Mouse (Mus musculus): ENCODE results near the gene Slc16a7. TPM values are rescaled to one million over a fixed set of nuclear protein-coding genes. Genes with fewer than 3 reads are reported as not detected.

The Slc16a7 gene
- polyA plus RNA-seq, 1 experiment: 0.25 TPM

DNA sequence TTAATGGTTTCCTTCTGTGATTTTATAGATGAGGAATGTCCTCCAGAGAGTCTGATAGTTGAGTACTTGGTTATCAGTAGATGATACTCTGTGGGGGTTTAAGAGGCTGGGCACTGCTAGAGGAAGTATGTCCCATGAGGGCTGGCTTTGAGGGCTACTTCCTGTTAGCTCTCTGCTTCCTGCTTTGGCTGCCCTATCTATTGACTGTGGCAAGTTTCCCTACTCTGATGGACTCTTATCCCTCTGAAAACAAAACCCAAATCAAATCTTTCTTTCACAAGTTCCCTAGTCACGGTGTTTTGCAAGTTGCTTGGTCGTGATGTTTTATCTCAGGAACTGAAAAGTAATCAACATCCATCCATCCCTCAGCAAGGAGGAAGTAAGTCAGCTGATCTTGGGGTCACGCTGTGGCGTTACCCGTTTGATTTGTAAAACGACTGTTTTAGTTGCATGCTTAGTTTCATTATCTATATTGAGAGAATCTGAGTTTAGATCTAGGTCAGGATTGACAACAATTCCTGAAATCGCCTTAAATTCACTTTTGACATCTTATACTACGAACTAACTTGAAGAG is 19.1 kb downstream of the Slc16a7 start:
- Histone ChIP-seq H3K4me3 (replicated peaks) (peak overlapping the region; percentile 81), H3K27me3 (replicated peaks) (no peaks in the 10 kb centered on the region), H3K36me3 (replicated peaks; ENCODE audit: low read length) (no peaks in the 10 kb centered on the region), H3K4me1 (peaks cover 5% of the 10 kb centered on the region; the same call in 1 of the 2 replicates), H3K9me3 (no peaks in the 10 kb centered on the region)
- TF ChIP-seq FLI1 (IDR thresholded peaks at IDR 0.05; ENCODE audit: low read length) (no peak), GATA1 (IDR thresholded peaks at IDR 0.05; ENCODE audit: borderline replicate concordance, low read length) (no peak)

DNA sequence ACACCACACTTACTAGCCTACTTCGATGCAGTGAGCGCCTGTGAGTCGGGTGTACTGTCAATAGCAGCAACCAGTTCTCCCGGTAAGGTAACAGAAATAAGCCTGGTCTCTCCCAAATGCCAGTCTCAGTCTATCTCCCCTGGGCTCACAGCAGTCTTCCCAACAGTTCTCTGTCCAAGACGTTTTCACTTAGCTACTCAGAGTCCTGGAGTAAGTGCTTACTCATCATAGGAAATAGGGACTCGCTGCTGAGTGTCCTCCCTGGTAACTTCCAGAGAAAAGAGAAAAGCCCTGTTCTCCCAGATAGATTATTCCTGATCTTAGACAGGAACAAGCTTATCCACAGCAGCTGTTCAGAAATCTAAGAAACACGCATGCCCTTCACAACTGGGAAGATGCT is 30.8 kb downstream of the Slc16a7 start:
- no peak overlapping the region for H3K4me3 ChIP-seq (replicated peaks)
- H3K36me3 ChIP-seq (replicated peaks; ENCODE audit: low read length): no peaks in the 10 kb centered on the region
- TF ChIP-seq GATA1 (IDR thresholded peaks at IDR 0.05; ENCODE audit: borderline replicate concordance, low read length) (no peak), FLI1 (IDR thresholded peaks at IDR 0.05; ENCODE audit: low read length) (no peak)
- H3K27me3 ChIP-seq (replicated peaks): no peaks in the 10 kb centered on the region
- no peaks in the 10 kb centered on the region for H3K4me1 ChIP-seq
- H3K9me3 ChIP-seq: peaks cover 16% of the 10 kb centered on the region; the same call in 1 of the 2 replicates

DNA sequence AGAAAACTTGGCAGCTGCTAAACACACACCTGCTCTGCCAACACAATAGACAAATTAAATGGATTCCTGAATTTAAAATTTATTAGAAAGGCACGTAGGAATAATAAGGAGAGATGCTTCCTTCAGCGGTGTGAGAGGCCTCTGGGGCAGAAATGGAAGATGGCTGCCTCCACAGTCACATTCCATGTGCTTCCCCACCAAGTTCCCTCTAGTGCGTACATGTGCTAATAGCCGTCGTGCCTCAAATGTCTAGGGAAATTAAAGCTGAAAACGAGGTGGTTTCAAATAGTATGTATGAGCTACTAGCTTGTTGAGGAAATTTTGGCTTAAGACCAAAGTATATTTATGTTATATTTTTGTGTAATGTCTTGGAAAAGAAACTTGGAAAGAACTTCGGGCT is 36.5 kb downstream of the Slc16a7 start:
- H3K4me3 ChIP-seq (replicated peaks): no peak overlapping the region
- no peaks in the 10 kb centered on the region for H3K36me3 ChIP-seq (replicated peaks; ENCODE audit: low read length)
- H3K4me1 ChIP-seq: no peaks in the 10 kb centered on the region
- TF ChIP-seq FLI1 (IDR thresholded peaks at IDR 0.05; ENCODE audit: low read length): no peak
- TF ChIP-seq GATA1 (IDR thresholded peaks at IDR 0.05; ENCODE audit: borderline replicate concordance, low read length): no peak
- H3K9me3 ChIP-seq: peaks cover 11% of the 10 kb centered on the region; the same call in 1 of the 2 replicates
- H3K27me3 ChIP-seq (replicated peaks): no peaks in the 10 kb centered on the region

DNA sequence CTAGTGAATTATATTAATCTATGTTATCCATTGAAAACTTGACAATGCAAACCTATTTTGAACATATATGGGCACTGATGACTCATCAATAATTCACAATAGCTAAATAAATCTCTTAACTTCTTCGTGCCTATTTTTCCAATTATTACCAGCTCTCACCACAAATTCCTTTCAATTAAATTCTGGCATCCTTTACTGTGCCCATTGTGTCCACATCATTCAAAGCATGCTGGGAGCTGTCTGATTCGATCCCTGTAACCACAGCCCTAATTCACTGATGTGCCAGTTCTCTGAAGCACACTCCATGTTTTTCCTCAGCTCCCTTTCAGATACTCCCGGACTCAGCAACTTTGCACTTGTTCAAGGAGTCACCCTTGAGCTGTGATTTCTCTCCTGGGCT is 41.1 kb downstream of the Slc16a7 start:
- no peaks in the 10 kb centered on the region for H3K4me1 ChIP-seq
- H3K36me3 ChIP-seq (replicated peaks; ENCODE audit: low read length): no peaks in the 10 kb centered on the region
- H3K27me3 ChIP-seq (replicated peaks): no peaks in the 10 kb centered on the region
- H3K9me3 ChIP-seq: peaks cover 7% of the 10 kb centered on the region; the same call in 1 of the 2 replicates
- TF ChIP-seq GATA1 (IDR thresholded peaks at IDR 0.05; ENCODE audit: borderline replicate concordance, low read length) (no peak), FLI1 (IDR thresholded peaks at IDR 0.05; ENCODE audit: low read length) (no peak)
- H3K4me3 ChIP-seq (replicated peaks): no peak overlapping the region

DNA sequence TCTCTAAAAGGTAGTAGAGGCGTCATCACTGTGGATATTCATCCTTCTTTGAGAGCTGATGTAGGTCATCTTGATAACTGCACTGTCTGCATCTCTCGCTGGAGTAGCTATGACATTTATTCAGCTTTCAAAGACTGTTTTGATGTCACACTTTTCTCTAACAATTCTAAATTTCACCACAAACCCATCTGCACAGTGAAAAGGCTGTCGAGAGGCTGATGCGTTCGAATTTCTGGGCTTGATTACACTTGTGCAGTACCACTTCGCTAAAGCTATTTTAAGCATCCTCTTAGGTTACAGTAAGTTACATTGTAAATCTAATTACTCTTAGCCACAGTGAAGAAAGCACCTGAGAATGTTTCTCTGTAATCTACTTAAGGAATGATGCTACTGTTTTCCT is 42.1 kb downstream of the Slc16a7 start:
- H3K4me3 ChIP-seq (replicated peaks): no peak overlapping the region
- no peak for TF ChIP-seq GATA1 (IDR thresholded peaks at IDR 0.05; ENCODE audit: borderline replicate concordance, low read length)
- no peak for TF ChIP-seq FLI1 (IDR thresholded peaks at IDR 0.05; ENCODE audit: low read length)
- H3K36me3 ChIP-seq (replicated peaks; ENCODE audit: low read length): no peaks in the 10 kb centered on the region
- peaks cover 7% of the 10 kb centered on the region; the same call in 1 of the 2 replicates for H3K9me3 ChIP-seq
- no peaks in the 10 kb centered on the region for H3K4me1 ChIP-seq
- no peaks in the 10 kb centered on the region for H3K27me3 ChIP-seq (replicated peaks)

DNA sequence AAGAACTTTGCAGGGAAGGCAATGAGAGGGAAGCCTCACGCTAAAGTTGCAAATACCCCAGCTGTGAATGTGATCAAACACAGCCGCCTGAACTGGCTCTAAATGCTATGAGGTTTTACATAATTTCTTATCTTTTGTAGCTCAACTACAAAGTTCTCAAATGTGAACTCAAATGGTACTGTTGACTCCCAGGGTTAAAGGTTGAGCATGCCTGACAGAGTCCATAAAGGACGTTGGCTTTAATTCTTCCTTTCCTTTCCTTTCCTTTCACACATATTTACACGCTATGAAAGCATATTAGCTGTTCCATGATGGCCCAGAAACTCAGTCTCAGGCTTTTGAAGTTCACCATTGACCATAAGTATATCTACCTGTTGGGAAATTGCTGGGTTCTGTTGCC is 42.9 kb downstream of the Slc16a7 start:
- H3K9me3 ChIP-seq: peaks cover 7% of the 10 kb centered on the region; the same call in 1 of the 2 replicates
- no peaks in the 10 kb centered on the region for H3K27me3 ChIP-seq (replicated peaks)
- H3K4me1 ChIP-seq: no peaks in the 10 kb centered on the region
- H3K4me3 ChIP-seq (replicated peaks): no peak overlapping the region
- no peaks in the 10 kb centered on the region for H3K36me3 ChIP-seq (replicated peaks; ENCODE audit: low read length)
- TF ChIP-seq GATA1 (IDR thresholded peaks at IDR 0.05; ENCODE audit: borderline replicate concordance, low read length) (no peak), FLI1 (IDR thresholded peaks at IDR 0.05; ENCODE audit: low read length) (no peak)

DNA sequence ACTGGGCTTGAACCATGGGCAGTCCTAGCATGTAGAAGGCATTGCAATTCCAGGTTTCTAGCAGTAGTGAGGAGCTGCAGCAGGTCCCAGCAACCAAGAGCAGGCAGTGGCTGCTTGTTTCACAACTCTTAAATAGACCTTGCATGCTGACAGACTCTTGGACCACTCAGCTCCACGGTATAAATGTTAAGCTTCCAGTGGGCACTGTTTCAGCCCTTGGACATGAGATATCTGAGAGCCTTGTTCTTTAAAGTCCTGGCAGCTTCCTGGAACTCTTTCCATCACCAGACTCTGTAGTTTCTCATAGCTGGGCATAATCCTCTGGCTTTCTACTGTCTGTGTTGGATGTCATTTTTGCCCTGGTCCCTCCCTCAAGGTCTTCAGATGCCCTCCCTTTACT is 43.7 kb downstream of the Slc16a7 start:
- no peaks in the 10 kb centered on the region for H3K36me3 ChIP-seq (replicated peaks; ENCODE audit: low read length)
- H3K4me3 ChIP-seq (replicated peaks): no peak overlapping the region
- H3K9me3 ChIP-seq: peaks cover 7% of the 10 kb centered on the region; the same call in 1 of the 2 replicates
- TF ChIP-seq GATA1 (IDR thresholded peaks at IDR 0.05; ENCODE audit: borderline replicate concordance, low read length): no peak
- no peak for TF ChIP-seq FLI1 (IDR thresholded peaks at IDR 0.05; ENCODE audit: low read length)
- no peaks in the 10 kb centered on the region for H3K4me1 ChIP-seq
- no peaks in the 10 kb centered on the region for H3K27me3 ChIP-seq (replicated peaks)

DNA sequence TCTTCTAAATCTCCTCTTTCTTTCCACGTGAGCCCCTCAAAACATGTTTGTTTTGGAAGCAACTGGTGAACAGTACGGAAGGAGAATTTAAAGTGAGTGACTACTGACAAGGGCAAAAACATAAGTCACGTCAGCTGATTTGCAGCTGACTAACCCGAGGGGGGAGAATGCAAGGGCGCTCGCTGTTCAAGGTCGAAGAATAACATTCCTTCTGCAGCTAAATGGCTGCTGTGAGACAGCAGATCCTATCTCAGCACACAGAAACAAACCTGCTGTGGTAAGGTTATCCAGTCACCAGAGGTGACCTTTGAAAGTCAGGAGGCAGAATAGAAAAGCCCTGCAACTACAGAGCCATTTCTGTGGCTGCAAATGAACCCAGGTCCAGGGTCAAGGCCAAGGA is 47.1 kb downstream of the Slc16a7 start:
- Histone ChIP-seq H3K4me1 (no peaks in the 10 kb centered on the region), H3K27me3 (replicated peaks) (no peaks in the 10 kb centered on the region), H3K9me3 (no peaks in the 10 kb centered on the region), H3K36me3 (replicated peaks; ENCODE audit: low read length) (no peaks in the 10 kb centered on the region), H3K4me3 (replicated peaks) (no peak overlapping the region)
- TF ChIP-seq FLI1 (IDR thresholded peaks at IDR 0.05; ENCODE audit: low read length) (no peak), GATA1 (IDR thresholded peaks at IDR 0.05; ENCODE audit: borderline replicate concordance, low read length) (no peak)

DNA sequence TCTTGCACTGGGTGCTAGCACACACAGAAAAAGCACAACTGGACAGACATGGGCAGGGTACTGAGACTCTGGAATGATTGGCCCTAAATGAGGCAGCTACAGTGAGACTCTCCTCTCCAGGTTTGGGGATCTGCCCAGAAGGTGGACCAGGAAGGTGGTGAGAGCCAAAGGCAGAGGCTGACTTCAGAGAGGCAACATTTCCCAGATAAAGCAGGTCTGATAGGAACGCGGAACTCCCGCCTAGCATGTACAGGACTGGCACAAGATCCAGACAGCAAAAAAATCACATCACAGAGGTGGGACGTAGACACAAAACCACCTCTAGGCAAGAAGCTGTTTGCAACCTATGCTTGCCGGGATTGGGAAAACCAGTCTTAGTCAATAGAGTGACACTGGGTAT is 55.5 kb downstream of the Slc16a7 start:
- Histone ChIP-seq H3K36me3 (replicated peaks; ENCODE audit: low read length) (no peaks in the 10 kb centered on the region), H3K4me3 (replicated peaks) (no peak overlapping the region), H3K4me1 (no peaks in the 10 kb centered on the region), H3K9me3 (peaks cover 4% of the 10 kb centered on the region), H3K27me3 (replicated peaks) (no peaks in the 10 kb centered on the region)
- TF ChIP-seq FLI1 (IDR thresholded peaks at IDR 0.05; ENCODE audit: low read length): no peak
- no peak for TF ChIP-seq GATA1 (IDR thresholded peaks at IDR 0.05; ENCODE audit: borderline replicate concordance, low read length)

DNA sequence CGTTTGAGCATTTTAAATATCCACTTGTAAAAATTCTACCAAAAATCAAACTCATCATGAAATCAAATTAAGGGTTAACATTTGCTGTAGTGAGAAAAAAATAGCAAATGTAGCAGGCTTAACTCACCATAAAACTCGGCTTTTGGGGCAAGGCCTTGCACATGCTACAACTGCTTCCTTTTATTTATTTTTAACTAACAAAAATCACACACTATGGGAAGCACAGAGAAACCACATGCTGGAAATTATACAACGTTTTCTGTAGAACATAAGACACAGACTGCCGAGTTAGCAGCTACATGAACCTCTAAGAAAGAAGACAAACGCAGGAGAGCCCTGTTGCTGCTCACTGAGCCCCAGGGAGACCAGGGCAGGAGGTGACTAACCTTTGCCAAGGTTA is 57.9 kb downstream of the Slc16a7 start:
- Histone ChIP-seq H3K4me3 (replicated peaks) (no peak overlapping the region), H3K9me3 (peaks cover 4% of the 10 kb centered on the region), H3K27me3 (replicated peaks) (no peaks in the 10 kb centered on the region), H3K36me3 (replicated peaks; ENCODE audit: low read length) (no peaks in the 10 kb centered on the region), H3K4me1 (no peaks in the 10 kb centered on the region)
- TF ChIP-seq FLI1 (IDR thresholded peaks at IDR 0.05; ENCODE audit: low read length): no peak
- no peak for TF ChIP-seq GATA1 (IDR thresholded peaks at IDR 0.05; ENCODE audit: borderline replicate concordance, low read length)

Data from megakaryocyte, embryonic 14.5 days (primary cell).